Mouse (Mus musculus) embryonic facial prominence, embryonic 14.5 days (tissue): ENCODE measurements around the gene 4921517D22Rik. TPM values are rescaled to one million over a fixed set of nuclear protein-coding genes. Genes with fewer than 3 reads are reported as not detected.
"Not testable (repeated sequence)": the region's sequence is repeated elsewhere in the genome, so short reads cannot be mapped to it uniquely, and the experiment has no call there.

Experiments
- ATAC-seq: fragments of 200-750 bp; cut with Nextera tagmentation; 2 replicates; pipeline ENCODE4 v1.8.0; 2017; ENCODE audit warnings: low read depth, moderate number of reproducible peaks, moderate TSS enrichment
- DNase-seq: peaks from one replicate; pipeline ENCODE4 v3.0.0-alpha.2; 2015; ENCODE audit warnings: low spot score
- H3K27ac ChIP-seq: fragments of 300-500 bp; sonication (generic); replicated peaks from 2 replicates; pipeline ENCODE4 v1.5.1; 2014; ENCODE audit warnings: low read depth, mild to moderate bottlenecking, low read length, moderate library complexity
- H3K27me3 ChIP-seq: fragments of 300-500 bp; sonication (generic); replicated peaks from 2 replicates; pipeline ENCODE4 v1.6.1; 2014; ENCODE audit warnings: low read length; ENCODE audit not compliant: control insufficient read depth, insufficient read depth
- H3K36me3 ChIP-seq: fragments of 300-500 bp; sonication (generic); 2 replicates; pipeline ENCODE4 v1.6.1; 2014; ENCODE audit warnings: low read length, mixed read lengths; ENCODE audit not compliant: control insufficient read depth, insufficient read depth
- H3K4me1 ChIP-seq: fragments of 300-500 bp; sonication (generic); 2 replicates; pipeline ENCODE4 v1.6.1; 2014; ENCODE audit warnings: antibody characterized with exemption, low read length; ENCODE audit not compliant: control insufficient read depth, insufficient read depth
- H3K4me2 ChIP-seq: fragments of 300-500 bp; sonication (generic); 2 replicates; pipeline ENCODE4 v1.6.1; 2014; ENCODE audit warnings: low read depth, mild to moderate bottlenecking, low read length, moderate library complexity, mixed read lengths
- H3K4me3 ChIP-seq: fragments of 300-500 bp; sonication (generic); 2 replicates; pipeline ENCODE4 v1.5.1; 2014; ENCODE audit warnings: low read depth, mild to moderate bottlenecking, low read length
- H3K9ac ChIP-seq: fragments of 300-500 bp; sonication (generic); 2 replicates; pipeline ENCODE4 v1.6.1; 2014; ENCODE audit warnings: low read depth, mild to moderate bottlenecking, low read length, moderate library complexity, mixed read lengths
- H3K9me3 ChIP-seq: fragments of 300-500 bp; sonication (generic); 2 replicates; pipeline ENCODE4 v1.6.1; 2016; ENCODE audit warnings: low read length; ENCODE audit not compliant: control insufficient read depth
- WGBS: fragments of 180-500 bp; shearing (Covaris S2); extraction: QIAGEN DNeasy Blood & Tissue Kit; methylation state at CpG from one replicate; pipeline ENCODE4 v1.1.7; 2014; 5-methylcytosine and 5-hydroxymethylcytosine counted together
- polyA plus RNA-seq: library from polyadenylated mRNA; unstranded; fragments of >200 nt; fragmentation: Nextera tagmentation; extraction: Ambion mirVana; gene quantifications from 2 replicates; pipeline ENCODE4 v1.2.1, GENCODE M21; 2014

4921517D22Rik gene
- polyA plus RNA-seq, 1 experiment from 2014 or later = not detected

GRCm38 (mm10) chr13:59704562-59704961 lies 10.7 kb upstream of the 4921517D22Rik start:
- H3K27ac ChIP-seq = no peak overlapping the region
- no peaks in the 10 kb centered on the region for H3K36me3 ChIP-seq
- no peak overlapping the region for H3K4me3 ChIP-seq
- H3K27me3 ChIP-seq = no peaks in the 10 kb centered on the region
- H3K9ac ChIP-seq = no peak overlapping the region
- no peak overlapping the region for H3K4me2 ChIP-seq
- peaks cover 6% of the 10 kb centered on the region for H3K4me1 ChIP-seq
- peak; percentile 30 for DNase-seq
- no peaks in the 10 kb centered on the region for H3K9me3 ChIP-seq
- ATAC-seq = no peak
- 45% methylated on average over 12 of the region's 12 CpGs for WGBS

- Histone ChIP-seq H3K4me1 (peaks cover 6% of the 10 kb centered on the region), H3K4me2 (no peak overlapping the region), H3K9me3 (no peaks in the 10 kb centered on the region), H3K9ac (no peak overlapping the region), H3K27ac (no peak overlapping the region), H3K36me3 (no peaks in the 10 kb centered on the region), H3K27me3 (no peaks in the 10 kb centered on the region), H3K4me3 (no peak overlapping the region)
- WGBS = 84% methylated on average over 12 of the region's 12 CpGs
- DNase-seq (no peak), ATAC-seq (no peak)
Observed at GRCm38 (mm10) chr13:59703514-59703913, 9.6 kb upstream of the 4921517D22Rik start.

- not testable (repeated sequence) for H3K9me3 ChIP-seq, ATAC-seq, H3K27ac ChIP-seq
Observed at GRCm38 (mm10) chr13:59700137-59700536, 6.2 kb upstream of the 4921517D22Rik start.

GRCm38 (mm10) chr13:59699131-59699530 lies 5.2 kb upstream of the 4921517D22Rik start:
- H3K4me1 ChIP-seq = no peaks in the 10 kb centered on the region
- no peak overlapping the region for H3K27ac ChIP-seq
- H3K36me3 ChIP-seq = no peaks in the 10 kb centered on the region
- no peak overlapping the region for H3K4me3 ChIP-seq
- WGBS = 89% methylated on average over 8 of the region's 8 CpGs
- ATAC-seq = no peak
- H3K9me3 ChIP-seq = no peaks in the 10 kb centered on the region
- H3K4me2 ChIP-seq = no peak overlapping the region
- H3K9ac ChIP-seq = no peak overlapping the region
- DNase-seq = no peak
- no peaks in the 10 kb centered on the region for H3K27me3 ChIP-seq

More at GRCm38 (mm10) chr13:59700137-59700536, 6.2 kb upstream of the 4921517D22Rik start:
- not testable (repeated sequence) for H3K9ac ChIP-seq, H3K4me3 ChIP-seq, H3K36me3 ChIP-seq, H3K27me3 ChIP-seq, H3K4me2 ChIP-seq, H3K4me1 ChIP-seq
- DNase-seq = peak; percentile 28
- WGBS = 36% methylated on average over 1 of the region's 1 CpGs

GRCm38 (mm10) chr13:59695781-59696180 lies 1.9 kb upstream of the 4921517D22Rik start:
- no peaks in the 10 kb centered on the region for H3K4me1 ChIP-seq
- WGBS = 80% methylated on average over 7 of the region's 7 CpGs
- H3K27me3 ChIP-seq = no peaks in the 10 kb centered on the region
- no peak overlapping the region for H3K27ac ChIP-seq
- H3K9me3 ChIP-seq = no peaks in the 10 kb centered on the region
- H3K4me2 ChIP-seq = no peak overlapping the region
- H3K36me3 ChIP-seq = no peaks in the 10 kb centered on the region
- H3K4me3 ChIP-seq = no peak overlapping the region
- DNase-seq = no peak
- no peak for ATAC-seq
- H3K9ac ChIP-seq = no peak overlapping the region

- Histone ChIP-seq H3K9ac (no peak overlapping the region), H3K9me3 (no peaks in the 10 kb centered on the region), H3K27ac (no peak overlapping the region), H3K4me2 (no peak overlapping the region), H3K27me3 (no peaks in the 10 kb centered on the region), H3K4me1 (no peaks in the 10 kb centered on the region), H3K4me3 (no peak overlapping the region), H3K36me3 (no peaks in the 10 kb centered on the region)
- ATAC-seq = no peak
- no peak for DNase-seq
- WGBS = 56% methylated on average over 10 of the region's 10 CpGs
Observed at GRCm38 (mm10) chr13:59691478-59691877, 2.4 kb downstream of the 4921517D22Rik start.

GRCm38 (mm10) chr13:59690576-59690975 lies 3.3 kb downstream of the 4921517D22Rik start:
- Histone ChIP-seq H3K36me3 (no peaks in the 10 kb centered on the region), H3K9ac (no peak overlapping the region), H3K27ac (no peak overlapping the region), H3K4me3 (no peak overlapping the region), H3K4me2 (no peak overlapping the region), H3K4me1 (no peaks in the 10 kb centered on the region), H3K27me3 (no peaks in the 10 kb centered on the region), H3K9me3 (no peaks in the 10 kb centered on the region)
- 88% methylated on average over 7 of the region's 7 CpGs for WGBS
- ATAC-seq (no peak), DNase-seq (no peak)

- no peak for ATAC-seq
- DNase-seq = no peak
- no peak overlapping the region for H3K4me2 ChIP-seq
- H3K9ac ChIP-seq = no peak overlapping the region
- no peak overlapping the region for H3K4me3 ChIP-seq
- no peaks in the 10 kb centered on the region for H3K9me3 ChIP-seq
- 94% methylated on average over 3 of the region's 3 CpGs for WGBS
- no peak overlapping the region for H3K27ac ChIP-seq
- H3K27me3 ChIP-seq = no peaks in the 10 kb centered on the region
- H3K36me3 ChIP-seq = no peaks in the 10 kb centered on the region
- H3K4me1 ChIP-seq = no peaks in the 10 kb centered on the region
Observed at GRCm38 (mm10) chr13:59689843-59690242, 4.1 kb downstream of the 4921517D22Rik start.

- H3K36me3 ChIP-seq = no peaks in the 10 kb centered on the region
- H3K4me1 ChIP-seq = no peaks in the 10 kb centered on the region
- no peak overlapping the region for H3K4me2 ChIP-seq
- no peak overlapping the region for H3K4me3 ChIP-seq
- ATAC-seq (no peak), DNase-seq (no peak)
- H3K9me3 ChIP-seq = no peaks in the 10 kb centered on the region
- no peaks in the 10 kb centered on the region for H3K27me3 ChIP-seq
- 86% methylated on average over 9 of the region's 9 CpGs for WGBS
- H3K9ac ChIP-seq = no peak overlapping the region
- H3K27ac ChIP-seq = no peak overlapping the region
Observed at GRCm38 (mm10) chr13:59689313-59689712, 4.6 kb downstream of the 4921517D22Rik start.
